Comparison of ENCODE assay signal across 28 mouse cellular contexts in genomic region chr15:64546035-64546434, GRCm38 (mm10).
"Had no signal": no experiment of that assay in that cellular context is flagged by ENCODE, and none has a peak within 500 bp of the region (broad histone marks: within the 10 kb centered on the region; RNA-seq: fewer than 3 reads in every experiment).

No protein-coding gene starts in this region.

- H3K36me3 ChIP-seq: heart, embryonic 10.5 days; heart, embryonic 12.5 days; hindbrain, embryonic 10.5 days; hindbrain, embryonic 12.5 days; intestine, embryonic 15.5 days; limb, embryonic 10.5 days; limb, embryonic 12.5 days; liver, embryonic 13.5 days; liver, embryonic 15.5 days had no signal

- ATAC-seq: hindbrain, embryonic 16.5 days; inflammation-experienced regulatory T-cells, adult 6 months; intestine, embryonic 15.5 days; intestine, postnatal 0 days had no signal

- H3K4me2 ChIP-seq: heart, embryonic 12.5 days; hindbrain, embryonic 12.5 days; hindbrain, embryonic 14.5 days; intestine, embryonic 15.5 days; limb, embryonic 12.5 days; liver, embryonic 11.5 days; liver, embryonic 13.5 days; liver, embryonic 15.5 days had no signal

- DNase-seq: gastrocnemius, adult 2 months; gastrocnemius, postnatal 10 days; gastrocnemius, postnatal 25 days; heart, adult 2 months; heart, postnatal 10 days; heart, postnatal 4 days; kidney, adult 18-20 months; kidney, adult 8-10 months; kidney, postnatal 10 days; kidney, postnatal 25 days; kidney, postnatal 4 days; liver; liver, embryonic 13.5 days had no signal

- H3K9ac ChIP-seq: heart, embryonic 12.5 days; hindbrain, embryonic 12.5 days; hindbrain, embryonic 14.5 days; intestine, embryonic 15.5 days; limb, embryonic 12.5 days; liver, embryonic 13.5 days; liver, embryonic 15.5 days had no signal

- H3K27me3 ChIP-seq: heart, embryonic 12.5 days; hindbrain, embryonic 12.5 days; intestine, embryonic 15.5 days; limb, embryonic 12.5 days; liver, embryonic 13.5 days; liver, embryonic 15.5 days had no signal

- H3K27ac ChIP-seq: gastrocnemius, adult 2 months; heart, adult 2 months; heart, embryonic 10.5 days; hindbrain, embryonic 10.5 days; hindbrain, embryonic 12.5 days; hindbrain, embryonic 14.5 days; intestine, embryonic 15.5 days; layer of hippocampus, adult 2 months; left cerebral cortex, adult 2 months; limb, embryonic 10.5 days; limb, embryonic 12.5 days; liver, embryonic 13.5 days; liver, embryonic 15.5 days had no signal

- H3K4me3 ChIP-seq: gastrocnemius, adult 2 months; heart, adult 2 months; heart, embryonic 10.5 days; heart, embryonic 12.5 days; hindbrain, embryonic 10.5 days; hindbrain, embryonic 12.5 days; intestine, embryonic 15.5 days; layer of hippocampus, adult 2 months; left cerebral cortex, adult 2 months; limb, embryonic 10.5 days; limb, embryonic 12.5 days; liver, embryonic 13.5 days; liver, embryonic 15.5 days had no signal

- H3K4me1 ChIP-seq: heart, embryonic 10.5 days; heart, embryonic 12.5 days; hindbrain, embryonic 10.5 days; intestine, embryonic 15.5 days; limb, embryonic 10.5 days; limb, embryonic 12.5 days; liver, embryonic 13.5 days; liver, embryonic 15.5 days had no signal

- H3K9me3 ChIP-seq: heart, embryonic 10.5 days; heart, embryonic 12.5 days; hindbrain, embryonic 10.5 days; hindbrain, embryonic 12.5 days; intestine, embryonic 15.5 days; limb, embryonic 10.5 days; limb, embryonic 12.5 days; liver, embryonic 13.5 days; liver, embryonic 15.5 days had no signal
